In the genomic region with DNA sequence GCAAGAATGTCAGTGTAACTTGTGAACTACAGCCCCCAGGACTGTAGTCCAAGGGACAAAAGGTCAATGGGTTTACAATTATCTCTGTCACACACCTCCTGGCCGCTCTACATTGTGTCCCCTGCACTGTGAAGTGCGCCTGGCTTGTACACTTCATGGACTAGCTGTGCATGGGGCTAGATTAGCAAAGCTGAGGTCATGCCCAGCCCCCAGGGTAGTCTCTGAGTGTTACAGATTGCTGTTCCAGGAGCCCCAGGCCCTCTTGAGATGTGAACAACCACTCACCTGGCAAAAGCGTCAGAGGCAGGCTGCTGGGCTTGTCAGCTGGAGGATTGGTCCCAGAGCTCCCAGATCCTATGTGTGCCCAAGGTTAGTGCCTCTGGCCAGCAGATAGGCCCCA, we compare ENCODE assay signal across 11 mouse cellular contexts. TPM values are rescaled to one million over a fixed set of nuclear protein-coding genes. Genes with fewer than 3 reads are reported as not detected.
DNase-seq lines count a peak whose midpoint lies in the region; ATAC-seq and TF ChIP-seq lines count a peak whose summit lies in the region.
"Had no signal": no experiment of that assay in that cellular context is flagged by ENCODE, and none has a peak within 500 bp of the region (broad histone marks: within the 10 kb centered on the region; RNA-seq: fewer than 3 reads in every experiment).

No protein-coding gene starts in this region.

- H3K4me2 ChIP-seq in heart, embryonic 13.5 days = peak overlapping the region; percentile 61
- peak overlapping the region; percentile 10 for H3K4me2 ChIP-seq in embryonic facial prominence, embryonic 15.5 days (replicated peaks)
- H3K4me2 ChIP-seq in liver, embryonic 12.5 days = peak overlapping the region; percentile 65
- H3K4me2 ChIP-seq in hindbrain, postnatal 0 days (ENCODE audit: low read depth, low read length) = no peak overlapping the region
- H3K4me2 ChIP-seq: neural tube, embryonic 15.5 days had no signal

- WGBS in heart, embryonic 13.5 days = 20% methylated on average over 3 of the region's 3 CpGs
- WGBS in embryonic facial prominence, embryonic 15.5 days = 45% methylated on average over 3 of the region's 3 CpGs
- 30% methylated on average over 3 of the region's 3 CpGs for WGBS in liver, embryonic 12.5 days (ENCODE audit: insufficient replicate concordance)
- WGBS in hindbrain, postnatal 0 days = 65% methylated on average over 3 of the region's 3 CpGs

- peak overlapping the region; percentile 76 for H3K9ac ChIP-seq in heart, embryonic 13.5 days
- H3K9ac ChIP-seq in embryonic facial prominence, embryonic 15.5 days = 0 out of 2 replicates have a peak overlapping the region, but pooled peaks have one; percentile 6
- peak overlapping the region; percentile 56 for H3K9ac ChIP-seq in liver, embryonic 12.5 days
- no peak overlapping the region for H3K9ac ChIP-seq in hindbrain, postnatal 0 days (replicated peaks; ENCODE audit: low read length)
- H3K9ac ChIP-seq: neural tube, embryonic 15.5 days had no signal

- H3K36me3 ChIP-seq in heart, embryonic 13.5 days = peaks cover 17% of the 10 kb centered on the region
- H3K36me3 ChIP-seq in G1E (replicated peaks) = peaks cover 12% of the 10 kb centered on the region
- H3K36me3 ChIP-seq in embryonic facial prominence, embryonic 15.5 days = no peaks in the 10 kb centered on the region
- H3K36me3 ChIP-seq in liver, embryonic 12.5 days = no peaks in the 10 kb centered on the region
- H3K36me3 ChIP-seq in hindbrain, postnatal 0 days (ENCODE audit: insufficient read depth, low read length) = no peaks in the 10 kb centered on the region
- H3K36me3 ChIP-seq: neural tube, embryonic 15.5 days had no signal

- no peak for DNase-seq in heart, postnatal 36 days
- no peak for DNase-seq in G1E (ENCODE audit: low spot score)
- no peak for DNase-seq in ovary, postnatal 36 days (ENCODE audit: low spot score)
- DNase-seq in hindbrain, postnatal 0 days (ENCODE audit: low spot score) = no peak
- DNase-seq in spleen, postnatal 36 days (ENCODE audit: low spot score in 2 of 2) = no peak

- H3K4me1 ChIP-seq in heart, embryonic 13.5 days = peaks cover 71% of the 10 kb centered on the region
- H3K4me1 ChIP-seq in G1E (ENCODE audit: insufficient read depth, low read depth, low read length) = peaks cover 75% of the 10 kb centered on the region
- peaks cover 40% of the 10 kb centered on the region for H3K4me1 ChIP-seq in embryonic facial prominence, embryonic 15.5 days
- H3K4me1 ChIP-seq in liver, embryonic 12.5 days = peaks cover 53% of the 10 kb centered on the region
- H3K4me1 ChIP-seq in hindbrain, postnatal 0 days (ENCODE audit: insufficient read depth, low read length) = peaks cover 14% of the 10 kb centered on the region; the same call in 1 of the 2 replicates
- H3K4me1 ChIP-seq: neural tube, embryonic 15.5 days had no signal

- H3K27me3 ChIP-seq in heart, embryonic 13.5 days (replicated peaks) = no peaks in the 10 kb centered on the region
- peaks cover 33% of the 10 kb centered on the region for H3K27me3 ChIP-seq in G1E (ENCODE audit: insufficient read depth, low read length)
- no peaks in the 10 kb centered on the region for H3K27me3 ChIP-seq in embryonic facial prominence, embryonic 15.5 days
- H3K27me3 ChIP-seq in liver, embryonic 12.5 days (replicated peaks) = no peaks in the 10 kb centered on the region
- H3K27me3 ChIP-seq in hindbrain, postnatal 0 days (ENCODE audit: insufficient read depth, low read length) = no peaks in the 10 kb centered on the region
- H3K27me3 ChIP-seq: neural tube, embryonic 15.5 days had no signal

- no peak for ATAC-seq in heart, embryonic 13.5 days (ENCODE audit: extremely low read depth, insufficient number of reproducible peaks, low FRiP score, low TSS enrichment)
- ATAC-seq in G1E (ENCODE audit: extremely low read depth, insufficient number of reproducible peaks, low FRiP score, poor library complexity, severe bottlenecking) = no peak
- no peak for ATAC-seq in embryonic facial prominence, embryonic 15.5 days (ENCODE audit: insufficient number of reproducible peaks, low FRiP score, low TSS enrichment, low read depth)
- ATAC-seq in liver, embryonic 12.5 days = peak; percentile 74
- no peak for ATAC-seq in hindbrain, postnatal 0 days
- ATAC-seq: hindbrain, embryonic 16.5 days had no signal

- TF ChIP-seq CTCF in G1E (IDR thresholded peaks at IDR 0.05; ENCODE audit: low read depth, low read length) = no peak
- no peak for TF ChIP-seq CTCF in hindbrain, postnatal 0 days (IDR thresholded peaks at IDR 0.05; ENCODE audit: low read depth)

- no peaks in the 10 kb centered on the region for H3K9me3 ChIP-seq in heart, embryonic 13.5 days
- H3K9me3 ChIP-seq in G1E (replicated peaks) = no peaks in the 10 kb centered on the region
- no peaks in the 10 kb centered on the region for H3K9me3 ChIP-seq in embryonic facial prominence, embryonic 15.5 days (replicated peaks)
- no peaks in the 10 kb centered on the region for H3K9me3 ChIP-seq in liver, embryonic 12.5 days (replicated peaks)
- no peaks in the 10 kb centered on the region for H3K9me3 ChIP-seq in hindbrain, postnatal 0 days (ENCODE audit: low read length)
- H3K9me3 ChIP-seq: neural tube, embryonic 15.5 days had no signal

- H3K27ac ChIP-seq in heart, embryonic 13.5 days (replicated peaks) = peak overlapping the region; percentile 87
- no peak overlapping the region for H3K27ac ChIP-seq in embryonic facial prominence, embryonic 15.5 days (replicated peaks)
- peak overlapping the region; percentile 75 for H3K27ac ChIP-seq in liver, embryonic 12.5 days
- no peak overlapping the region for H3K27ac ChIP-seq in hindbrain, postnatal 0 days
- H3K27ac ChIP-seq: neural tube, embryonic 15.5 days had no signal

- H3K4me3 ChIP-seq in heart, embryonic 13.5 days = peak overlapping the region; percentile 40
- H3K4me3 ChIP-seq in G1E (ENCODE audit: low read depth, low read length) = peak overlapping the region; percentile 59; the same call in 1 of the 2 replicates
- H3K4me3 ChIP-seq in embryonic facial prominence, embryonic 15.5 days (replicated peaks) = no peak overlapping the region
- peak overlapping the region; percentile 27 for H3K4me3 ChIP-seq in liver, embryonic 12.5 days
- no peak overlapping the region for H3K4me3 ChIP-seq in hindbrain, postnatal 0 days (ENCODE audit: low read length)
- H3K4me3 ChIP-seq: neural tube, embryonic 15.5 days had no signal

- intact Hi-C loops in heart, postnatal 36 days (cut with DNase I) = no loop called here

RNA-seq across cellular contexts. Expression of a gene that starts 0.6 kb away (rescaled TPM):
- 89.8 and 95.2 TPM in 2 replicates for polyA plus RNA-seq in heart, embryonic 13.5 days (2015; fragmentation: Nextera tagmentation; extraction: Ambion mirVana)
- total RNA-seq in heart, postnatal 36 days (2021) = 1 to 10 TPM; 2.1 to 2.6 TPM
- total RNA-seq in G1E (2014; fragmentation: Nextera tagmentation) (not detected in 2 replicates), G1E (2017) (0.17 and 0.22 TPM in 2 replicates)
- polyA plus RNA-seq in G1E (2012) = 0.03 and 0.04 TPM in 2 replicates
- 13.7 and 16.6 TPM in 2 replicates for polyA plus RNA-seq in embryonic facial prominence, embryonic 15.5 days (2015; fragmentation: Nextera tagmentation; extraction: Ambion mirVana)
- polyA plus RNA-seq in liver, embryonic 12.5 days (2016; fragmentation: Nextera tagmentation; extraction: Ambion mirVana) = 4.8 and 5.4 TPM in 2 replicates
- total RNA-seq in hindbrain, postnatal 0 days (2014; rRNA removed) = 4.3 TPM in 2 replicates
- 3.6 and 3.9 TPM in 2 replicates for polyA plus RNA-seq in hindbrain, postnatal 0 days (2015; fragmentation: Nextera tagmentation; extraction: Ambion mirVana)
- total RNA-seq: CH12.LX had no signal

RNA-seq across cellular contexts. Expression of a gene that starts 57.1 kb away (rescaled TPM):
- polyA plus RNA-seq in heart, embryonic 13.5 days (2015; fragmentation: Nextera tagmentation; extraction: Ambion mirVana) = 206 and 234 TPM in 2 replicates
- total RNA-seq in heart, postnatal 36 days (2021) = 100 to 1,000 TPM; 213 to 214 TPM
- total RNA-seq in G1E (2014; fragmentation: Nextera tagmentation) (126 and 164 TPM in 2 replicates), G1E (2017) (144 and 146 TPM in 2 replicates)
- 256 and 297 TPM in 2 replicates for polyA plus RNA-seq in G1E (2012)
- polyA plus RNA-seq in embryonic facial prominence, embryonic 15.5 days (2015; fragmentation: Nextera tagmentation; extraction: Ambion mirVana) = 312 and 319 TPM in 2 replicates
- polyA plus RNA-seq in liver, embryonic 12.5 days (2016; fragmentation: Nextera tagmentation; extraction: Ambion mirVana) = 279 and 296 TPM in 2 replicates
- total RNA-seq in hindbrain, postnatal 0 days (2014; rRNA removed) = 468 and 519 TPM in 2 replicates
- 372 and 378 TPM in 2 replicates for polyA plus RNA-seq in hindbrain, postnatal 0 days (2015; fragmentation: Nextera tagmentation; extraction: Ambion mirVana)

Comparison
In these comparisons a context has a peak if more than half of its experiments do, and no peak if none do; other contexts are left out.
1. H3K27ac ChIP-seq: peak in heart, embryonic 13.5 days (single experiment) and liver, embryonic 12.5 days (single experiment); none in embryonic facial prominence, embryonic 15.5 days (single experiment) and hindbrain, postnatal 0 days (single experiment).
2. H3K4me3 ChIP-seq: peak in heart, embryonic 13.5 days (single experiment), G1E (single experiment) and liver, embryonic 12.5 days (single experiment); none in embryonic facial prominence, embryonic 15.5 days (single experiment) and hindbrain, postnatal 0 days (single experiment).